In the genomic region with DNA sequence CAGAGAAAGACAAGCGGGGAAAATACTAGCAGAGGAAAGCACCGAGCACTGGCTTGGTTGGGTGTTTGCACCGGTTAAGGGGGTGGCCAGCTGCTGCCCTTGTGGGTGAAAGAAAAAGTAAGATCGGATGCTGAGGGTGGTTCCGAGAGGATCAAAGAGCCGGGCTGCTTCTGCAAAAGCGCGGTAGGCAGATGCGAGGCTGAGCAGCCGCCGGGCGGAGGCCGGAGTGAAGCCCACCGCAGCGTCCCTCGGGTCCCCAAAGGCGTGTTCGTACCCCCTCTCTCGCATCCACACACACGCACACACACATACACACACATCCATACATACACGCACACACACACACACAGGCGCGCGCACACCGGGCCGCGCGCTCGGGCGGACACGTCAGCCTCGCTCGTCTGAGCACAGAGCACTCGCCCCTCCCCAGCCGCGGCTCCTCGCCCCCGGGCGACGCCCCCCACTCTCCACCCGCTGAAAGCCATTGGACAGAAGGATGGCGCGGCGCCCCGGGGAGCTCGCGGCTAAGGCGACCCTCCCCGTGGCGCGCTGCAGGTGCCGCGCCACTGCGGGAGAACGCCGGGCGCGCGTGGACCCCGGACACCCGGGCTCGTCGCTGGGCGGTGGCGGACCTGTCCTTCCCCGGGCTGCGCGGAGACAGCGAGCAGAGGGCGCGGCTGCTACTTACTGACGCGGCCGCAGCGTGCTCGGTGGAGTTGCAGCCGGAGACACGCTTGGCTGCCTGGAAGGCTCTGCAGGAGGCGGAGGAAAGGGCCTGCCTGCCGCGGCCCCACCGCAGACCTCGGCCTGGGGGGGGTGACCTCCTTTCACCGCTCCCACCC, we compare ENCODE assay signal across 8 mouse cellular contexts. TPM values are rescaled to one million over a fixed set of nuclear protein-coding genes. Genes with fewer than 3 reads are reported as not detected.
DNase-seq lines count a peak whose midpoint lies in the region; ATAC-seq and TF ChIP-seq lines count a peak whose summit lies in the region.

No protein-coding gene starts in this region.

- H3K36me3 ChIP-seq in kidney, adult 2 months (ENCODE audit: control insufficient read depth, insufficient read depth, low read length) = no peaks in the 10 kb centered on the region
- H3K36me3 ChIP-seq in forebrain, embryonic 13.5 days (ENCODE audit: poor library complexity, severe bottlenecking) = no peaks in the 10 kb centered on the region
- no peaks in the 10 kb centered on the region for H3K36me3 ChIP-seq in intestine, embryonic 16.5 days (ENCODE audit: control insufficient read depth, insufficient read depth, low read length)
- no peaks in the 10 kb centered on the region for H3K36me3 ChIP-seq in liver, adult 2 months (ENCODE audit: control insufficient read depth, insufficient read depth, low read length)
- no peaks in the 10 kb centered on the region for H3K36me3 ChIP-seq in neural tube, embryonic 15.5 days

- H3K4me2 ChIP-seq in forebrain, embryonic 13.5 days = peak overlapping the region; percentile 89
- H3K4me2 ChIP-seq in intestine, embryonic 16.5 days (ENCODE audit: low read depth, low read length) = peak overlapping the region; percentile 98
- H3K4me2 ChIP-seq in neural tube, embryonic 15.5 days = peak overlapping the region; percentile 78

- peak overlapping the region; percentile 5; the same call in 1 of the 2 replicates for H3K4me3 ChIP-seq in kidney, adult 2 months (ENCODE audit: insufficient read depth, low read depth, low read length)
- H3K4me3 ChIP-seq in forebrain, embryonic 13.5 days = peak overlapping the region; percentile 73
- peak overlapping the region; percentile 62 for H3K4me3 ChIP-seq in intestine, embryonic 16.5 days (ENCODE audit: low read length)
- peak overlapping the region; percentile 35; the same call in 1 of the 2 replicates for H3K4me3 ChIP-seq in liver, adult 2 months (ENCODE audit: insufficient read depth, low read depth, low read length)
- H3K4me3 ChIP-seq in neural tube, embryonic 15.5 days (replicated peaks) = peak overlapping the region; percentile 68

- ATAC-seq in forebrain, embryonic 13.5 days = peak; percentile 92
- ATAC-seq in intestine, embryonic 16.5 days = peak; percentile 81
- ATAC-seq in neural tube, embryonic 15.5 days (ENCODE audit: low FRiP score) = peak; percentile 93

- H3K27me3 ChIP-seq in kidney, adult 2 months (replicated peaks; ENCODE audit: control insufficient read depth, insufficient read depth, low read length) = no peaks in the 10 kb centered on the region
- no peaks in the 10 kb centered on the region for H3K27me3 ChIP-seq in forebrain, embryonic 13.5 days
- peaks cover 59% of the 10 kb centered on the region for H3K27me3 ChIP-seq in intestine, embryonic 16.5 days (replicated peaks; ENCODE audit: control insufficient read depth, insufficient read depth, low read length)
- H3K27me3 ChIP-seq in liver, adult 2 months (ENCODE audit: control insufficient read depth, insufficient read depth, low read length) = peaks cover 21% of the 10 kb centered on the region
- H3K27me3 ChIP-seq in neural tube, embryonic 15.5 days (replicated peaks) = no peaks in the 10 kb centered on the region

- under 1% methylated on average over 83 of the region's 84 CpGs for WGBS in kidney, adult 2 months
- under 1% methylated on average over 80 of the region's 84 CpGs for whole genome bisulfite sequencing in forebrain, embryonic 13.5 days
- under 1% methylated on average over 82 of the region's 84 CpGs for WGBS in intestine, embryonic 16.5 days
- WGBS in liver, adult 2 months = under 1% methylated on average over 83 of the region's 84 CpGs
- under 1% methylated on average over 83 of the region's 84 CpGs for WGBS in neural tube, embryonic 15.5 days

- no peak overlapping the region for H3K27ac ChIP-seq in kidney, adult 2 months (ENCODE audit: insufficient read depth, low read depth, low read length)
- H3K27ac ChIP-seq in forebrain, embryonic 13.5 days = peak overlapping the region; percentile 97
- no peak overlapping the region for H3K27ac ChIP-seq in intestine, embryonic 16.5 days (ENCODE audit: low read length)
- no peak overlapping the region for H3K27ac ChIP-seq in liver, adult 2 months (replicated peaks; ENCODE audit: insufficient read depth, low read depth, low read length)
- H3K27ac ChIP-seq in neural tube, embryonic 15.5 days (replicated peaks) = peak overlapping the region; percentile 97

- peak overlapping the region; percentile 84 for H3K9ac ChIP-seq in forebrain, embryonic 13.5 days
- peak overlapping the region; percentile 49 for H3K9ac ChIP-seq in intestine, embryonic 16.5 days (ENCODE audit: low read depth, low read length)
- H3K9ac ChIP-seq in liver, adult 2 months (ENCODE audit: low read depth, low read length) = no peak overlapping the region
- peak overlapping the region; percentile 87 for H3K9ac ChIP-seq in neural tube, embryonic 15.5 days (replicated peaks)

- H3K79me2 ChIP-seq in liver, adult 2 months (ENCODE audit: control insufficient read depth, insufficient read depth, low read length) = no peaks in the 10 kb centered on the region

- no peak for TF ChIP-seq POLR2A in kidney, adult 2 months (IDR thresholded peaks at IDR 0.05; ENCODE audit: low read depth, low read length)
- no peak for TF ChIP-seq POLR2A in liver, adult 2 months (IDR thresholded peaks at IDR 0.05; ENCODE audit: extremely low read depth, insufficient read depth, low read length)

- peak; percentile 10 for DNase-seq in kidney, adult 2 months
- no peak for DNase-seq in kidney, adult 9 months
- DNase-seq in brain, adult 2 months (ENCODE audit: low read depth, low spot score) = peak; percentile 88
- DNase-seq in liver, adult 2 months (ENCODE audit: extremely low read depth, low read depth, low spot score) = no peak
- DNase-seq in MN1 (ENCODE audit: low spot score) = no peak

- H3K9me3 ChIP-seq in forebrain, embryonic 13.5 days (replicated peaks) = no peaks in the 10 kb centered on the region
- H3K9me3 ChIP-seq in intestine, embryonic 16.5 days (ENCODE audit: control insufficient read depth, low read length) = no peaks in the 10 kb centered on the region
- H3K9me3 ChIP-seq in neural tube, embryonic 15.5 days (replicated peaks) = no peaks in the 10 kb centered on the region

- no peak for TF ChIP-seq CTCF in kidney, adult 2 months (conservative IDR thresholded peaks at IDR 0.05; ENCODE audit: insufficient read depth, insufficient read length, low read depth, low read length)
- TF ChIP-seq CTCF in liver, adult 2 months (IDR thresholded peaks at IDR 0.05; ENCODE audit: low read depth, low read length) = no peak

- H3K4me1 ChIP-seq in kidney, adult 2 months (ENCODE audit: control insufficient read depth, insufficient read depth, low read length) = no peaks in the 10 kb centered on the region
- peaks cover 77% of the 10 kb centered on the region for H3K4me1 ChIP-seq in forebrain, embryonic 13.5 days
- H3K4me1 ChIP-seq in intestine, embryonic 16.5 days (ENCODE audit: control insufficient read depth, insufficient read depth, low read length) = peaks cover 4% of the 10 kb centered on the region
- H3K4me1 ChIP-seq in liver, adult 2 months (ENCODE audit: control insufficient read depth, insufficient read depth, low read length) = peaks cover 3% of the 10 kb centered on the region; the same call in 1 of the 2 replicates
- H3K4me1 ChIP-seq in neural tube, embryonic 15.5 days = peaks cover 56% of the 10 kb centered on the region

RNA-seq across cellular contexts. Expression of a gene that starts 3.5 kb away (rescaled TPM):
- polyA plus RNA-seq in kidney, adult 2 months (2012; rRNA removed) = 0.03 and 0.06 TPM in 2 replicates
- 49.1 and 50.9 TPM in 2 replicates for polyA plus RNA-seq in forebrain, embryonic 13.5 days (2015; fragmentation: Nextera tagmentation; extraction: Ambion mirVana)
- 1.1 TPM in 2 replicates for polyA plus RNA-seq in intestine, embryonic 16.5 days (2015; fragmentation: Nextera tagmentation; extraction: Ambion mirVana)
- 1.1 and 1.2 TPM in 2 replicates for total RNA-seq in liver, adult 2 months (2014; rRNA removed)
- 0.49 and 0.65 TPM in 2 replicates for polyA plus RNA-seq in liver, adult 2 months (2012; rRNA removed)
- 30.0 and 31.5 TPM in 2 replicates for polyA plus RNA-seq in neural tube, embryonic 15.5 days (2015; fragmentation: Nextera tagmentation; extraction: Ambion mirVana)

RNA-seq across cellular contexts. Expression of a gene that starts 53.4 kb away (rescaled TPM):
- polyA plus RNA-seq in kidney, adult 2 months (2012; rRNA removed) = 3.2 and 3.7 TPM in 2 replicates
- 24.9 and 28.7 TPM in 2 replicates for polyA plus RNA-seq in forebrain, embryonic 13.5 days (2015; fragmentation: Nextera tagmentation; extraction: Ambion mirVana)
- 7.5 and 8.6 TPM in 2 replicates for polyA plus RNA-seq in intestine, embryonic 16.5 days (2015; fragmentation: Nextera tagmentation; extraction: Ambion mirVana)
- 3.5 and 4.2 TPM in 2 replicates for total RNA-seq in liver, adult 2 months (2014; rRNA removed)
- 0.43 and 0.63 TPM in 2 replicates for polyA plus RNA-seq in liver, adult 2 months (2012; rRNA removed)
- 29.4 and 34.9 TPM in 2 replicates for polyA plus RNA-seq in neural tube, embryonic 15.5 days (2015; fragmentation: Nextera tagmentation; extraction: Ambion mirVana)

Comparison
In these comparisons a context has a peak if more than half of its experiments do, and no peak if none do; other contexts are left out.
1. DNase-seq: peak in kidney, adult 2 months (single experiment) and brain, adult 2 months (single experiment); none in kidney, adult 9 months (single experiment), liver, adult 2 months (single experiment) and MN1 (single experiment).
2. H3K27ac ChIP-seq: peak in forebrain, embryonic 13.5 days (single experiment) and neural tube, embryonic 15.5 days (single experiment); none in kidney, adult 2 months (single experiment), intestine, embryonic 16.5 days (single experiment) and liver, adult 2 months (single experiment).
3. H3K4me3 ChIP-seq: peak in every context shown above with its lines; median percentile 73 in forebrain, embryonic 13.5 days; 68 in neural tube, embryonic 15.5 days; 62 in intestine, embryonic 16.5 days; 35 in liver, adult 2 months; 5 in kidney, adult 2 months.
4. RNA of a gene that starts 3.5 kb away (polyA plus RNA-seq): 49.1 to 50.9 TPM in forebrain, embryonic 13.5 days and 30.0 to 31.5 TPM in neural tube, embryonic 15.5 days; 1.1 TPM in intestine, embryonic 16.5 days, 0.49 to 0.65 TPM in liver, adult 2 months and 0.03 to 0.06 TPM in kidney, adult 2 months; every median in the first group is over 10 times any median in the second.
5. Peak in every context shown above with its lines, with median percentiles within 50 percentile points of each other: ATAC-seq and H3K4me2 ChIP-seq.